Mouse (Mus musculus) midbrain, embryonic 12.5 days (tissue): Measurements from ENCODE around the gene Thada. TPM values are rescaled to one million over a fixed set of nuclear protein-coding genes. Genes with fewer than 3 reads are reported as not detected.
"Not testable (repeated sequence)": the region's sequence is repeated elsewhere in the genome, so short reads cannot be mapped to it uniquely, and the experiment has no call there.

Source experiments
- ATAC-seq: fragments of 200-750 bp; cut with Nextera tagmentation; 2 replicates; pipeline ENCODE4 v1.8.0; 2017; ENCODE audit warnings: low read depth, moderate TSS enrichment, moderate library complexity; ENCODE audit not compliant: low FRiP score
- H3K27ac ChIP-seq: fragments of 300-500 bp; sonication (generic); replicated peaks from 2 replicates; pipeline ENCODE4 v1.5.1; 2016; ENCODE audit warnings: mild to moderate bottlenecking
- H3K27me3 ChIP-seq: fragments of 300-500 bp; sonication (generic); 2 replicates; pipeline ENCODE4 v1.6.1; 2016; ENCODE audit warnings: mild to moderate bottlenecking
- H3K36me3 ChIP-seq: fragments of 300-500 bp; sonication (generic); 2 replicates; pipeline ENCODE4 v1.6.1; 2016
- H3K4me1 ChIP-seq: fragments of 300-500 bp; sonication (generic); 2 replicates; pipeline ENCODE4 v1.6.1; 2016
- H3K4me2 ChIP-seq: fragments of 300-500 bp; sonication (generic); replicated peaks from 2 replicates; pipeline ENCODE4 v1.6.1; 2016; ENCODE audit warnings: mild to moderate bottlenecking, moderate library complexity
- H3K4me3 ChIP-seq: fragments of 300-500 bp; sonication (generic); 2 replicates; pipeline ENCODE4 v1.5.1; 2016; ENCODE audit warnings: mild to moderate bottlenecking
- H3K9ac ChIP-seq: fragments of 300-500 bp; sonication (generic); replicated peaks from 2 replicates; pipeline ENCODE4 v1.6.1; 2016; ENCODE audit warnings: mild to moderate bottlenecking, moderate library complexity
- H3K9me3 ChIP-seq: fragments of 300-500 bp; sonication (generic); 2 replicates; pipeline ENCODE4 v1.6.1; 2016; ENCODE audit warnings: mild to moderate bottlenecking
- WGBS: fragments of 180-500 bp; shearing (Covaris S2); methylation state at CpG from one replicate; pipeline ENCODE4 v1.1.7; 2016; 5-methylcytosine and 5-hydroxymethylcytosine counted together
- polyA plus RNA-seq: library from polyadenylated mRNA; unstranded; fragments of >200 nt; fragmentation: Nextera tagmentation; extraction: Ambion mirVana; gene quantifications from 2 replicates; pipeline ENCODE4 v1.2.1, GENCODE M21; 2016

The Thada gene
- polyA plus RNA-seq, 1 experiment from 2014 or later = 11.8 TPM

DNA sequence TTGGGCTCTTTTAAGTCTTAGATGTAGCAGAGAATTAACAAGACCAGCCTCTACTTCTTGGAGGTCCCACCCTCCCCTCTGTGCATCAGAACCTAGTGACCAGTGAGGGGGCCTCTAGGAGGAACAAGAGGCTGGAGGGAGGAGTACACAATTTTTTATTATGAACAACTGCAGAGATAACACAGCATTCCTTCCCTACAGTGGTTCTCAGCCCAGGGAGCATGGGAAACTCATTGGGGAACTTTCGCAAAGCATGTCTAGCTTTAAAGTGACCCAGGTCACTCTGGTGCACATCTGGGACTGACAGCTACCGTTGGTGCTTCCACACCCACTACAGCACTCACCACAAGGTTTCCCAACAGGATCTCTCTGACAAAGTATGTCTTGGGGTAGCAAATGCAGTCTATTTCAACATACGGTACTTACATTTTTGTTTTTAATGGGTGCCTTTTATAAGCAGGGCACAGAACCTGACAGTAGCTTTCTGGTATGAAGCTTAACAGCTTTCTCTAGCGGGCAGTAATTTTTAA, 230.5 kb downstream of the Thada start:
- no peaks in the 10 kb centered on the region for H3K9me3 ChIP-seq
- no peak overlapping the region for H3K4me2 ChIP-seq
- 90% methylated on average over 4 of the region's 4 CpGs for WGBS
- H3K9ac ChIP-seq = no peak overlapping the region
- H3K4me3 ChIP-seq = no peak overlapping the region
- H3K36me3 ChIP-seq = no peaks in the 10 kb centered on the region
- no peaks in the 10 kb centered on the region for H3K4me1 ChIP-seq
- no peak for ATAC-seq
- H3K27ac ChIP-seq = no peak overlapping the region
- no peaks in the 10 kb centered on the region for H3K27me3 ChIP-seq

DNA sequence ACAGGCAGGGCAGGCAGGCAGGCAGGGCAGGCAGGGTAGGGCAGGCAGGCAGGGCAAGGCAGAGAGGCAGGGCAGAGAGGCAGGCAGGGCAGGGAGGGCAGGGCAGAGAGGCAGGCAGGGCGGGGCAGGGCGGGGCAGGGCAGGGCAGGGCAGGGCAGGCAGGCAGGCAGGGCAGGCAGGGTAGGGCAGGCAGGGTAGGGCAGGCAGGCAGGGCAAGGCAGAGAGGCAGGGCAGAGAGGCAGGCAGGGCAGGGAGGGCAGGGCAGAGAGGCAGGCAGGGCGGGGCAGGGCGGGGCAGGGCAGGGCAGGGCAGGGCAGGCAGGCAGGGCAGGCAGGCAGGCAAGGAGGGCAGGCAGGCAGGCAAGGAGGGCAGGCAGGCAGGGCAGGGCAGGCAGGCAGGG, 231.2 kb downstream of the Thada start:
- WGBS = no CpG with 5 or more reads among the region's 4 CpGs
- not testable (repeated sequence) for H3K4me3 ChIP-seq, H3K9me3 ChIP-seq, H3K4me2 ChIP-seq, H3K27ac ChIP-seq, H3K27me3 ChIP-seq, H3K4me1 ChIP-seq, H3K36me3 ChIP-seq, H3K9ac ChIP-seq, ATAC-seq

DNA sequence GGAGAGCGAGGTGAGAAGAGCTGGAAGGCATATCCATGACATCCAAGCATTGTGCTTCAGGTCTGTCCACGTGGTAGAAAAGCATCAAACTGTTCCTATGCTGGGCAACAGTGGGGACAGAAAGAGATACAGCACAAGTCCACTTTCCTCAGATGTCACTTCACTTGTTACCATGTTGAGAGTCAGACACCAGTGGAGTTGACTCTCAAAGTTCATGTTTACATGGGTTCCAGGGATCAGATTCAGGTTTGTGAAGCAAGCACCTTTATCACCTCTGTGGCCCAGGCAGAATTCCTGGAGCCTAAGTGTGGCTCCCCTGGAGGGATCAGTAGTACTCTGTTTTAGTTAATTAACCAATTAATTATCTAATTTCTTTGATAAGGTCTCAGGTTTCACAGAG, 232.2 kb downstream of the Thada start:
- Histone ChIP-seq H3K36me3 (0 out of 2 replicates have a peak, but pooled peaks cover 7% of the 10 kb centered on the region), H3K4me1 (no peaks in the 10 kb centered on the region), H3K9ac (no peak overlapping the region), H3K4me3 (no peak overlapping the region), H3K9me3 (no peaks in the 10 kb centered on the region), H3K27me3 (no peaks in the 10 kb centered on the region), H3K4me2 (no peak overlapping the region), H3K27ac (no peak overlapping the region)
- 89% methylated on average over 2 of the region's 2 CpGs for WGBS
- no peak for ATAC-seq

DNA sequence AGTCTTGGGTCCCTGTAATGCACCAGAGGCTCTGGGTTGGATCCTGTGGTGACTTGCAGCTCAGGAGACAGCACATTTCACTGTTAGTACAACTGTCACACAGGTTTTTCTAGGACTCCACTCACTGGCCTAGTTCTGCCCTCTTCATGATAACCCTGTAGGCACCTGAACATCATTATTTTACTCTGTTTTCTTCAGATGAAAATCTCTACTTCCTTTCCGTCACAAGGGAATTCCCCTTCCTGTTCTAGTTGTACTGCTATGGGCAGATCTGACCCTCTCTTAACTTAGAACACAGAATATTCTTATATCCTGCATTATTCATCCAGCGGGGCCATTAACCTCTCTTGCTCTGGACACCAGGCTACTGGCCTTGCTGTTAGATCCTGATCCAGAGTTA, 234.6 kb downstream of the Thada start:
- no peak for ATAC-seq
- no peaks in the 10 kb centered on the region for H3K27me3 ChIP-seq
- 0 out of 2 replicates have a peak, but pooled peaks cover 17% of the 10 kb centered on the region for H3K36me3 ChIP-seq
- no peaks in the 10 kb centered on the region for H3K4me1 ChIP-seq
- no peak overlapping the region for H3K4me3 ChIP-seq
- no peak overlapping the region for H3K4me2 ChIP-seq
- no peak overlapping the region for H3K9ac ChIP-seq
- H3K27ac ChIP-seq = no peak overlapping the region
- WGBS = 96% methylated on average over 2 of the region's 2 CpGs
- H3K9me3 ChIP-seq = no peaks in the 10 kb centered on the region

DNA sequence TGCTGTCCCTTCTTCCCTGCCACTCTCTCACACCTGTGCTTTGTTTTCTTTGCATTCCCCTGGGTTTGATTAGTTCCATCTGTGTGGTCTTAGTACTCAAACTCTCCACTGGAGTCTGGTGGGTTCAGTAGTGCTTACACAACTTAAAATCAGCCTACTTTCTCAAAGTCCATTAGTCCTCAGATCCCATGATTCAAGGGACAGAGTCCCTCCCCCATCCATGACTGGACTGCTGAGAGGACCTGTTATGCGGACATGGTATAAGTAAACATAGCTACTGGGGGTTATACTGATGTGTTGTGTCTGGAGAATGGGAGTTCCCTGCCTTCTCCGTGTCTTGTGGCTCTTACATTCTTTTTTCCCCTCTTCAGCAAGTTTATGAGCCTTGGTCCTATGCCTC, 237.8 kb downstream of the Thada start:
- Histone ChIP-seq H3K9me3 (no peaks in the 10 kb centered on the region), H3K4me3 (no peak overlapping the region), H3K9ac (no peak overlapping the region), H3K4me2 (no peak overlapping the region), H3K36me3 (0 out of 2 replicates have a peak, but pooled peaks cover 23% of the 10 kb centered on the region), H3K27me3 (no peaks in the 10 kb centered on the region), H3K4me1 (no peaks in the 10 kb centered on the region), H3K27ac (no peak overlapping the region)
- ATAC-seq = no peak
- 88% methylated on average over 2 of the region's 2 CpGs for WGBS

DNA sequence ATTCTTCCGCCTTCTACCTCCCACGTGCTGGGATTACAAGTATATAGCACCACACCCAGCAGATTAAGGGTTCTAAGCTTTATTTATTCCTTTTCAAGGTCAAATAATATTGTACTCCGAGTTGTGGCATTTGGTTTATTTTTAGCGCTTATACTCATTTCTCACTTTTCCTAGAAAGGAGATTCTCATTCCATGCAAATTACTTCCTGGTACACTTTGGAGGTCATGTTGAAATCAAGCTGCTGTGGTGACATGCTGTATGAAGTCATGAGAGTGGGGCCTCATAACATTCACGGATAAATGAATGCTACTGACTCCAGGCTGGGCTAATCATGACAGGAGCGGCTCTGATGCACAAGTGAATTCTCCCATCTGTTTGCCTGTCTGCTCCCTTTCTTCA, 239.3 kb downstream of the Thada start:
- no peak overlapping the region for H3K4me2 ChIP-seq
- H3K27me3 ChIP-seq = no peaks in the 10 kb centered on the region
- ATAC-seq = no peak
- no peak overlapping the region for H3K9ac ChIP-seq
- 0 out of 2 replicates have a peak, but pooled peaks cover 30% of the 10 kb centered on the region for H3K36me3 ChIP-seq
- 87% methylated on average over 6 of the region's 6 CpGs for WGBS
- H3K4me1 ChIP-seq = no peaks in the 10 kb centered on the region
- H3K27ac ChIP-seq = no peak overlapping the region
- no peaks in the 10 kb centered on the region for H3K9me3 ChIP-seq
- H3K4me3 ChIP-seq = no peak overlapping the region

DNA sequence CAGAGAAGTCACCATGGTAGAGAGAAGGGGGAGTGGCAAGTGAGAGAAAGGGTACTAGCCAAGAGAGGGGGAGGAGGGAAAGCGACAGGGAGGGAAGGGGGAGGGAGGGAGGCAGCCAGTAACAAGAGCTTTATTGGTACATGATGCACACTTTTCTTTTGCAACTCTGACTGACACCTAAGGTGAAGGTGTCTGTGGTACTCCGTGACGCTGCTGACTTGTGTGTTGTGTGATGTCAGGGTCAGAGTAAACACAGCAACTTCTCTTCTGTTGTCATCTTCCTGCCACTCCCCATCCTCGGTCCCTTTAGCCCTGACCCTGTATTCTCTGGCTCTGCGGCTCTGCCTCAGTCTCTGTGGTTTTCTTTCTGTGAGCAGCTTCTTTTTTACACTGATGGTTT, 239.8 kb downstream of the Thada start:
- H3K36me3 ChIP-seq = 0 out of 2 replicates have a peak, but pooled peaks cover 32% of the 10 kb centered on the region
- H3K9ac ChIP-seq = no peak overlapping the region
- no peak overlapping the region for H3K4me2 ChIP-seq
- no peaks in the 10 kb centered on the region for H3K9me3 ChIP-seq
- no peaks in the 10 kb centered on the region for H3K4me1 ChIP-seq
- no peak overlapping the region for H3K27ac ChIP-seq
- no peak overlapping the region for H3K4me3 ChIP-seq
- no peaks in the 10 kb centered on the region for H3K27me3 ChIP-seq
- ATAC-seq = no peak
- WGBS = 65% methylated on average over 5 of the region's 5 CpGs

DNA sequence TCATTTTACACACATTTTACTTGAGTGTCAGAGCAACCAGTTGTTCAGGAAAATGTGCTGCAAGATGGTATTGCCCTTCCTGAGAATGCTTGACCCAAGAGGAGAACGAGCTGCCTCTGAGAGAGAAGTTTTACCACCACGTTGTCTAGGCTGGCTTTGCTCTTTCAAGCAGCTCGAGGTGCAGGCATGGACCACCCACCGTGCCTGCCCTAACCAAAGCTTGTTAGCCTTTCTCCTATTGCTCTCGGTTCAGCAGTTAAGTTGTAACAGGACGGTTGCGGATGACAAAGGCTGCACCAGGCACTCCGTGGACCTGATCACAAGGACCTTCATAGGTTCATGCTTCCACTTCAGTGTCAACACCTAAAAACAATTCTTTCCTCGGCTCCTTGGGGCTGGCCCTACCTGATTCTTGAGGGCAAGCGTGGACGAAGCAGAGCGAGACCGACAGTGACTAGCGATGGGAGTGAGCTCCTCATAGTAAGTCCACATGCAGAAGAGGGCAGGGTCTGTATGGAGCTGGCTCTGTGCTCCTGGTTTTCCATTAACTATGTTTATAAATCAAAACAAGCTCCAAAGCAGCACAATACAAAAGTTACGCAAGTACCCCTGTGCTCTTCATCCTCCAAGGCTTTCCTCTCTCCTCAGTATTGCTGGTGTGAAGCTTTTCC, 241.7 kb downstream of the Thada start:
- no peak for ATAC-seq
- H3K4me2 ChIP-seq = no peak overlapping the region
- no peaks in the 10 kb centered on the region for H3K27me3 ChIP-seq
- no peaks in the 10 kb centered on the region for H3K9me3 ChIP-seq
- H3K27ac ChIP-seq = no peak overlapping the region
- no peak overlapping the region for H3K9ac ChIP-seq
- H3K4me3 ChIP-seq = no peak overlapping the region
- peaks cover 43% of the 10 kb centered on the region for H3K36me3 ChIP-seq
- WGBS = 67% methylated on average over 15 of the region's 15 CpGs
- no peaks in the 10 kb centered on the region for H3K4me1 ChIP-seq

DNA sequence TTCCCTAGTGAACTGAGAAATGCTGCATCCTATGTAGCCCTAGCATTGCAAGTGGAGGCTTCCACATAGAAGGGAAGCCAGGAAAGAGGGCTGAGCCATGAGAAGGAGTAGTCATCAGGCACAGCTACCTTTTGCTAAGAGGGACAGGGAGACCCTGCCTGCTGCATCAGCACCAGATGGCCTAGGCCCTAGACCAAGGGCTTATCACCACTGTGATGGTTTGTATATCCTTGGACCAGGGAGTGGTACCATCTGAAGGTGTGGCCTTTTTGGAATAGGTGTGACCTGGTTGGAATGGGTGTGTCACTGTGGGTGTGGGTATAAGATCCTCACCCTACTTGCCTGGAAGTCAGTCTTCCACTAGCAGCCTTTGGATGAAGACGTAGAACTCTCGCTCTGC, 247.2 kb downstream of the Thada start:
- H3K27me3 ChIP-seq, H3K9me3 ChIP-seq, H3K4me1 ChIP-seq, H3K4me2 ChIP-seq, H3K4me3 ChIP-seq, H3K27ac ChIP-seq, H3K9ac ChIP-seq, ATAC-seq: not testable (repeated sequence)
- 100% methylated on average over 2 of the region's 2 CpGs for WGBS
- H3K36me3 ChIP-seq = peaks cover 24% of the 10 kb centered on the region

DNA sequence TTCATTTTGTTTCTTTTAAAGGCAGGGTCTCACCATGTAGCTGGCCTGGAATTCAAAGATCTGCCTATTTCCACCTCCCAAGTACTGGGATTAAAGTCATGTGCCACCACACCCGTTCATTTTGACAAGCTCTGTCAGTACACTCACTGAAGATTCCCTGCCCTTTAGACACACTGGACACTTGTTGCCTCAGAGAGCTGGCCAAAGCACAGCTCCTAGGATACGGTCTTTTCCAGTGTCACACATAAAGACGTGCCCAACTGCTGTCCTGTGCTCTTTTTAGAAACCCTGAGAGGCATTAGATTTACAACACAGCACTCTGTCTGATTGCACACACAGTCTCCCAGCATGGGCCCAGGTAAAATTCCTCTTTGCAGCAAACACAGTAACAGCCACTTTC, 248.3 kb downstream of the Thada start:
- Histone ChIP-seq H3K27ac (no peak overlapping the region), H3K4me3 (no peak overlapping the region), H3K4me1 (no peaks in the 10 kb centered on the region), H3K9me3 (no peaks in the 10 kb centered on the region), H3K9ac (no peak overlapping the region), H3K27me3 (no peaks in the 10 kb centered on the region), H3K4me2 (no peak overlapping the region), H3K36me3 (peaks cover 23% of the 10 kb centered on the region)
- 80% methylated on average over 3 of the region's 3 CpGs for WGBS
- ATAC-seq = no peak

DNA sequence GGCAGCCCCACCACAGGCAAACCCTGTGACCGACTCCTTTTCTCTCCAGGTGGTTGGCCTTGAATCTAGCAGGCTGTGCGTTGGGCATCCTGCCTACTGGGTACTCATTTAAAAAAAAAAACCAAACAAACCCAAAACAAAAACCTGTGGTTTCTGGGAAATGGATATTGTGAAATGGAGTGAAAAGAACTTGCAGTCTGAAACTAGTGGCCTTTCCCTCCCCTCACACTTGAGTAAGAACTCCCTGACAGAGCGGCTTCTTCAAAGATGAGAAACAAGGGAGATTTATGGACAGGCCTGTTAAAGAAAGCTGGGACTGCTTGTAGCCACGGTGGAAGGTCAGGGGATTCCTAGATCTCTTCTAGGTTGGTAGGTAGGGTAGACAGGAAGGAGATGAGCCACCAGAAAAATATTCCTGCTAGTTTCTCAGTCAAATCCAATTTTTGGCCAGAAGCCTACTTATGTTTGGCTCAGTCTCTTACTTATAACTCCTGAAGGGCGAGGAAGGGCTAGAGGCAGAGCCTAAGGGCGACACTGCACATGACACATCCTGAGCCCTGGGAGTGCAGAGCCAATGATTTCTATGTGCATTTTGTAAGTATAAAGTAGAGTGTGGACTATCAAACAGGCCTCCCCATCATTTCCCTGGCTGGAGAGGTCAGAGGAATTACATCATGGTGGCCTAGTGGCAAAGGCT, 250.6 kb downstream of the Thada start:
- Histone ChIP-seq H3K27ac (no peak overlapping the region), H3K4me2 (no peak overlapping the region), H3K4me1 (no peaks in the 10 kb centered on the region), H3K27me3 (no peaks in the 10 kb centered on the region), H3K4me3 (no peak overlapping the region), H3K9me3 (no peaks in the 10 kb centered on the region), H3K9ac (no peak overlapping the region), H3K36me3 (peaks cover 13% of the 10 kb centered on the region)
- WGBS = 88% methylated on average over 6 of the region's 6 CpGs
- no peak for ATAC-seq

DNA sequence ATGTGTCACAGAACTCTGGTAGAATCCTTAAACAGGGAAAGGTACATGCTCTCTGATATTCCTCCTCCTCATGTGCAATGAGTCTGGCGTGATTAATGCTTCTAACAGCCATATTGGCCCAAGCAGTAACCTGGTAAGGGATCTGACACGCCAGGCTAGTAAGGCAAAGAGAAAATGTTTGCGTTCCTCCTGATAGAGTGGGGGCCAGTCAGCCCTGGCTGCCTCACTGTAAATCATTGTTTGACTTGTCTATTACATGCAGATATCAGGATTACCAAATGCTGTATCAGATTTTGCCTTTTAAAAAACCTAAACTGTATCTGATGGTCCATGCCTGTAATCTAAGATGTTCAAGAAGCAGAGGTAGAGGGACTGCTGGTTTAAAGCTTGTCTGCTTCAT, 252.5 kb downstream of the Thada start:
- H3K4me1 ChIP-seq = no peaks in the 10 kb centered on the region
- peaks cover 5% of the 10 kb centered on the region; the same call in 1 of the 2 replicates for H3K36me3 ChIP-seq
- WGBS = 90% methylated on average over 3 of the region's 3 CpGs
- H3K27ac ChIP-seq = no peak overlapping the region
- H3K27me3 ChIP-seq = no peaks in the 10 kb centered on the region
- no peak for ATAC-seq
- no peaks in the 10 kb centered on the region for H3K9me3 ChIP-seq
- no peak overlapping the region for H3K4me2 ChIP-seq
- no peak overlapping the region for H3K4me3 ChIP-seq
- H3K9ac ChIP-seq = no peak overlapping the region
